Mouse (Mus musculus) lung, embryonic 15.5 days (tissue): Measurements from ENCODE around the gene Pno1. TPM values are rescaled to one million over a fixed set of nuclear protein-coding genes. Genes with fewer than 3 reads are reported as not detected.
"Not testable (repeated sequence)": the region's sequence is repeated elsewhere in the genome, so short reads cannot be mapped to it uniquely, and the experiment has no call there.

Source experiments
- ATAC-seq: fragments of 200-750 bp; cut with Nextera tagmentation; 2 replicates; pipeline ENCODE4 v1.8.0; 2017; ENCODE audit warnings: moderate number of reproducible peaks, borderline replicate concordance; ENCODE audit not compliant: low FRiP score, low TSS enrichment; ENCODE audit errors: extremely low read depth
- H3K27ac ChIP-seq: fragments of 300-500 bp; sonication (generic); 2 replicates; pipeline ENCODE4 v1.5.1; 2015; ENCODE audit warnings: moderate library complexity, mild to moderate bottlenecking, inconsistent platforms
- H3K27me3 ChIP-seq: fragments of 300-500 bp; sonication (generic); 2 replicates; pipeline ENCODE4 v1.6.1; 2015; ENCODE audit warnings: inconsistent platforms
- H3K36me3 ChIP-seq: fragments of 300-500 bp; sonication (generic); 2 replicates; pipeline ENCODE4 v1.6.1; 2015; ENCODE audit warnings: inconsistent platforms
- H3K4me1 ChIP-seq: fragments of 300-500 bp; sonication (generic); 2 replicates; pipeline ENCODE4 v1.6.1; 2015; ENCODE audit warnings: inconsistent platforms
- H3K4me2 ChIP-seq: fragments of 300-500 bp; sonication (generic); 2 replicates; pipeline ENCODE4 v1.6.1; 2015; ENCODE audit warnings: inconsistent platforms, mild to moderate bottlenecking, moderate library complexity
- H3K4me3 ChIP-seq: fragments of 300-500 bp; sonication (generic); 2 replicates; pipeline ENCODE4 v1.5.1; 2015; ENCODE audit warnings: mild to moderate bottlenecking, inconsistent platforms
- H3K9ac ChIP-seq: fragments of 300-500 bp; sonication (generic); 2 replicates; pipeline ENCODE4 v1.6.1; 2015; ENCODE audit warnings: inconsistent platforms
- H3K9me3 ChIP-seq: fragments of 300-500 bp; sonication (generic); 2 replicates; pipeline ENCODE4 v1.6.1; 2016; ENCODE audit warnings: inconsistent platforms
- WGBS: fragments of 180-500 bp; shearing (Covaris S2); methylation state at CpG from one replicate; pipeline ENCODE4 v1.1.7; 2015; 5-methylcytosine and 5-hydroxymethylcytosine counted together
- polyA plus RNA-seq: library from polyadenylated mRNA; unstranded; fragments of >200 nt; fragmentation: Nextera tagmentation; extraction: Ambion mirVana; gene quantifications from 2 replicates; pipeline ENCODE4 v1.2.1, GENCODE M21; 2015

Gene Pno1
- polyA plus RNA-seq: 65.6 and 68.6 TPM in 2 replicates

DNA sequence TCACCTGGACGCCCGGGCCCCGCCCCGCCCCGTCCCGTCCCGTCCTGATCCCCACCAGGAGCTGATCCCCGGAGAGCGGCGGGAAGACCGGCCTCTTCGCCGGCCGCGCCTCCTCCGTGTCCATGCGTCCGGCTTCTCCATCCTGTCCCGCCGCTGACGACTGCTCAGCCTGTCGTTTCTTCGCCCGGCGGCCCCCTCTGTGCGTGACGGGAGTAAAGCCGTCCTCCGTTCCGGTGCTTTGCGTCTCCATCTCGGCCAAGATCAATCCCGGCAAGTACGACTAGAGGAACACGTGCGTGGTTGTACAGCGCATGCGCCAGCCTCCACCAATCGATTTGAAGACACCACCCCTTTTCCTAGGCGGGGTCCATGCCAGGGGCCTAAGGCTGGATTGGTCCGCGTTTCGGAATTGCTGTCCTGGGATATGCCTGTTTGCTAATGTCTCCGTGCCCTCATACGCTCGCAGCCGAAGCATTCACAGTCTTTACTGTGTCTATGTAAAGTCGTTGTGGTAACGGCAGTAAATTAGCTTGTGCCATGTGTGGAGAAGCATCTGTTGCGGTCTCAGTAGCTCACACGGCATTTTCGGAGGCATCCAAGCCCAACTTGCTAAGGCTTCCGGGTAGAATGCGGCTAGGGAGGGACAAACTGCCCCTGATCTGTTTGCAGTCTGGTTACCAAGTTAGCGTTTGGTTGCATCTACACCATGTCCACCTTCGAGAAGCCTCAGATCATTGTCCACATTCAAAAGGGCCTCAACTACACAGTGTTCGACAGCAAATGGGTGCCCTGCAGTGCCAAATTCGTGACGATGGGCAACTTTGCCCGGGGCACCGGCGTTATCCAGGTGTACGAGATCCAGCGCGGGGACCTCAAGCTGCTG lies at the start of gene Pno1:
Gene Pno1, minus strand, starts transcription at position 311 of the 883 bp plus-strand sequence.
- H3K9me3 ChIP-seq: no peaks in the 10 kb centered on the region
- peaks cover 14% of the 10 kb centered on the region; the same call in 1 of the 2 replicates for H3K36me3 ChIP-seq
- H3K9ac ChIP-seq: peak within 1 kb of the TSS; percentile 78
- ATAC-seq: peak; percentile 99
- peak within 1 kb of the TSS; percentile 58 for H3K4me2 ChIP-seq
- peak within 1 kb of the TSS; percentile 84 for H3K27ac ChIP-seq
- WGBS: under 1% methylated on average over 65 of the region's 65 CpGs
- peak within 1 kb of the TSS; percentile 98 for H3K4me3 ChIP-seq
- peaks cover 18% of the 10 kb centered on the region for H3K4me1 ChIP-seq
- no peaks in the 10 kb centered on the region for H3K27me3 ChIP-seq

DNA sequence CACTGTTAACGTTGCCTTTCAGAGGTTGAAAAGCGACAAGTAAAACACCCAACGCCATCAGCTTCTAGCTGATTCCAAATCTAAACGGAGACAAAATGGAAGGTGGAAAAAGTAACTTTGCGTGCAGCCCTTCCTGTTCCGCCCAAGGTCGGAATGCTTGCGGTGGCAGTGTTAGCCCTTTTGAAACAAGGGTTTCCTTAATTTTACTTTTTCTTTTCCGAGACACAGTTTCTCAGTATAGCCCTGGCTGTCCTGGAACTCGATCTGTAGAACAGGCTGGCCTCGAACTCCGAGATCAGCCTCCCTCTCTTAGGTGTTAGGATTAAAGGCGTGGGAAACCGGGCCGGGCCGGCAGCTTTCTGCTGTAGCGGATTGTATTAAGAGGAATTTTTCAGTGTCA lies 46.5 kb upstream of the Pno1 start:
- peak; percentile 27; the same call in 1 of the 2 replicates for ATAC-seq
- Histone ChIP-seq H3K9ac (peak overlapping the region; percentile 88), H3K4me2 (peak overlapping the region; percentile 60), H3K27ac (peak overlapping the region; percentile 79), H3K36me3 (no peaks in the 10 kb centered on the region), H3K27me3 (no peaks in the 10 kb centered on the region), H3K9me3 (no peaks in the 10 kb centered on the region), H3K4me1 (peaks cover 8% of the 10 kb centered on the region), H3K4me3 (peak overlapping the region; percentile 80)
- under 1% methylated on average over 17 of the region's 17 CpGs for WGBS

DNA sequence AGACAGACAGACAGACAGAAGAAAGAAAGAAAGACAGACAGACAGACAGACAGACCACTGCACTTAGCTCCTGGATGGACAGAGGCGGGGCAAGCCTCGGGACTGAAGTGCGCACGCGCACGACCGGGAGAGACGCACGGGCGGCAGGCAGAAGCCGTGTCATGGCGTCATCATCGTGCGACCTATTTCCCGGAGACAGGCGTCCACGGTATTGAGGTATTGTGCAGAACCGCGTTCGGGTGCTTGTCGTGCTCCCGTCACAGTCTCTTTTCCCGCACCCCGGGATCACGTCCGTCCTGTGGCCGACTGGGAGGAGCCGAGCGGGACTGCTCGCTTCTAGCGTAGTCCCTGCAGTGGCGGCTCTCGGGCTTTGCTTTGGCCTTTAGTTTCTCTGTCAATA lies 46.1 kb upstream of the Pno1 start, which contains the start of gene C1d:
Gene C1d, plus strand, starts transcription at position 137 of the 400 bp plus-strand sequence.
- H3K4me3 ChIP-seq: peak within 1 kb of the TSS; percentile 80
- peak within 1 kb of the TSS; percentile 60 for H3K4me2 ChIP-seq
- peak within 1 kb of the TSS; percentile 88 for H3K9ac ChIP-seq
- ATAC-seq: peak; percentile 87
- H3K27ac ChIP-seq: peak within 1 kb of the TSS; percentile 79
- no peaks in the 10 kb centered on the region for H3K27me3 ChIP-seq
- WGBS: 2% methylated on average over 33 of the region's 33 CpGs
- H3K36me3 ChIP-seq: no peaks in the 10 kb centered on the region
- H3K4me1 ChIP-seq: peaks cover 8% of the 10 kb centered on the region
- H3K9me3 ChIP-seq: no peaks in the 10 kb centered on the region

DNA sequence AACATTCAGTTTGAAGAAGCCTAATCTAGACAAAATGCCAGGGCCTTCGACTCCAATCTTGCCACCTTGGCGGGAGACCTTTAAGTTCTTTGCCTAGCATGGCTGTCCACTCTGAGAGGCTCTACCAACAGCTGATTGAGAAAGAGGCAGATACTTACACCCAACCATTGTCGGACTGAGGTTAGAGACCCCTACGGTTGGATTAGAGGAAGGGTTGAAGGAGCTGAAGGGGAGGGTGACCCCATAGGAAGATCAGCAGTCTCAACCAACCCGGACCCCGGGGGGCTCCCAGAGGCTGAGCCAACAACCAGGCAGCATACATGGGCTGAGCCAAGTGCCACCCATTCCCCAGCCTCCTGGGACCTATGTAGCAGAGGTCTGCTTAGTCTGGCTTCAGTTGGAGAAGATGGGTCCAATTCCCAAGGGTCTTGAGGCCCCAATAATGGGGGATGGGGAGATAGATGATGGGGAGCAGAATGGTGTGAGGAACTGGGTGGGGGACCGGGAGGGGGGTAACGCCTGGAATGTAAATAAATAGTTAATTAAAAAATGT lies 45.5 kb upstream of the Pno1 start:
- H3K4me3 ChIP-seq: peak overlapping the region; percentile 80
- H3K4me1 ChIP-seq: peaks cover 8% of the 10 kb centered on the region
- no peaks in the 10 kb centered on the region for H3K9me3 ChIP-seq
- H3K27ac ChIP-seq: no peak overlapping the region
- H3K9ac ChIP-seq: peak overlapping the region; percentile 88; the same call in 1 of the 2 replicates
- peak; percentile 73 for ATAC-seq
- peak overlapping the region; percentile 60 for H3K4me2 ChIP-seq
- H3K36me3 ChIP-seq: no peaks in the 10 kb centered on the region
- H3K27me3 ChIP-seq: no peaks in the 10 kb centered on the region
- 61% methylated on average over 8 of the region's 8 CpGs for WGBS

DNA sequence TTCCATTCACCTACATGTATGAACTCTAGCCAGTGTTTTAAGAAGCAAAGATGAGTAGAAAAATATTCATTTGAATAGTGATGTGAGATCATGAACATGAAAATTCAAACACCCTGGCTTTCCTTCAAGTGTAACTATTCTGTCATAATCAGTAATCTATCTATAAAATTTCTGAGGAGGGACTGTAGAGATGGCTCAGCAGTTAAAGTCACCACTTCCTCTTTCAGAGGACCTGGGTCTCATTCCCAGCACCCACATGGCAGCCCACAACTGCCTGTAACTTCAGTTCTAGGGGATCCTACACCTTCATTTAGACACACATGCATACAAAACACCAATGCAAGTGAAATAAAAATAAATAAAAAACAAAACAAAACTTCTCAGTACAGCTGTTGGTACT lies 37.3 kb upstream of the Pno1 start:
- no peaks in the 10 kb centered on the region for H3K27me3 ChIP-seq
- H3K4me3 ChIP-seq: no peak overlapping the region
- H3K9ac ChIP-seq: no peak overlapping the region
- H3K4me1 ChIP-seq: no peaks in the 10 kb centered on the region
- H3K4me2 ChIP-seq: no peak overlapping the region
- no peak for ATAC-seq
- no peaks in the 10 kb centered on the region for H3K36me3 ChIP-seq
- H3K9me3 ChIP-seq: no peaks in the 10 kb centered on the region
- no peak overlapping the region for H3K27ac ChIP-seq

DNA sequence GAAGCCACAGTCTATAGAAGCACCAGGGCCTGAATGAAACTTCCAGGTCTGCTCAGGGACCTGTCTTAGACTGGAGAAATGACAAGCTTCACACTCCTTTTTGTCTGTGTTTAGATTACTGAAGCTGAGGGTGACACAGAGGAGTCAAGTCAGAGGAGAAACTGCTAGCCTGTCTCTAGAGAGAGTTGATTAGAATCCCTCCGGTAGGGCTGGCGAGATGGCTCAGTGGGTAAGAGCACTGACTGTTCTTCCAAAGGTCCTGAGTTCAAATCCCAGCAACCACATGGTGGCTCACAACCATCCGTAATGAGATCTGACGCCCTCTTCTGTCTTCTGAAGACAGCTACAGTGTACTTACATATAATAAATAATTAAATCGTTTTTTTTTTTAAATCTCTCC lies 27.2 kb upstream of the Pno1 start:
- not testable (repeated sequence) for H3K4me2 ChIP-seq, H3K4me1 ChIP-seq, H3K27ac ChIP-seq, H3K9me3 ChIP-seq, H3K36me3 ChIP-seq, ATAC-seq, H3K9ac ChIP-seq, H3K27me3 ChIP-seq, H3K4me3 ChIP-seq
- 77% methylated on average over 5 of the region's 5 CpGs for WGBS

DNA sequence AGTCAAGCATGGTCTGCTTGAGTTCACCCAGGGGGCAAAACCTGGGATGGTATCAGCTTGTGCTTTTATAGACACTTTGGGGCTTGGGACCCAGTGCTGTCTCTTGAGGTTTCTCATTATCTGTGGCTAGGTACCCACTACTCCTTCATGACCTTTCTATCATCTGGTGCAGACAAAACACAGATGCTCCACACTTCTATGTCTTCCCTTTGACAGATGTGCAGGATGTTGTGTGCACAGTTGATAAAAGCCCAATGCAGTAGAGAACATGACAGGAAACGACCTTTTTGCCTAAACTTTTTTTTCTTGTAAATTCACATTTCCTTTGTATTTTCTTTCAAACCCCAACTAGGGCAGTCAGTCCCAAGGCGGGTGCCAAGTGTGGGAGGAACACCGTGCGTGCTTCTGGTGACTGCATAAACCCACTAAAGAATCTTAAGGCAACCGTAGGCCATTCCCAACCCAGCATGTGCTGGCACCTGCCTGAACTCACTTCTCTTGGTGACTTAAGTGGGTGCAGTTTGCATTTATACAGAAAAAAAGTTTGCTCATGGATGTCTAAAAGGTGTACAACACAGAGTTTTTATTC lies 25.2 kb upstream of the Pno1 start:
- H3K4me1 ChIP-seq: no peaks in the 10 kb centered on the region
- no peak overlapping the region for H3K4me3 ChIP-seq
- no peak overlapping the region for H3K9ac ChIP-seq
- 69% methylated on average over 5 of the region's 5 CpGs for whole genome bisulfite sequencing
- no peak overlapping the region for H3K4me2 ChIP-seq
- ATAC-seq: no peak
- no peak overlapping the region for H3K27ac ChIP-seq
- no peaks in the 10 kb centered on the region for H3K9me3 ChIP-seq
- peaks cover 11% of the 10 kb centered on the region; the same call in 1 of the 2 replicates for H3K36me3 ChIP-seq
- H3K27me3 ChIP-seq: no peaks in the 10 kb centered on the region

DNA sequence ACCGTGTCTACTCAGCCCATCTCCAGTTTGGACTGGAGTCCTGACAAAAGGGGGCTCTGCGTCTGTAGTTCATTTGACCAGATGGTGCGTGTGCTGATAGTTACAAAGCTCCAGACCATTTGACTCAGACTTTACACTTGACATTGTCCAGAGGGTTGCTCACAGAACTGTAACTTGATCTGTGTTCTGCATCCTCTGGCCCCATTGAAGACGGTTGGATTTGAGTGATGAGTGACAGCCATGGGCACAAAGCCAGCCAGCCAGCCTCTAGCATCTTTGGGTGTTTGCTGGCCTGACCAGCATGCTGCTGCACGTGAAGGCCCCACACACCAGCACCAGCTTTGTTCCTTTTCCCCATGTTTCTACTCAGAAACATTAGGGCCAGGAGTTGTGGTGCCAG lies 21.4 kb upstream of the Pno1 start:
- no peaks in the 10 kb centered on the region for H3K27me3 ChIP-seq
- 62% methylated on average over 5 of the region's 5 CpGs for WGBS
- no peaks in the 10 kb centered on the region for H3K9me3 ChIP-seq
- H3K27ac ChIP-seq: no peak overlapping the region
- peaks cover 15% of the 10 kb centered on the region; the same call in 1 of the 2 replicates for H3K36me3 ChIP-seq
- no peak overlapping the region for H3K4me3 ChIP-seq
- no peak overlapping the region for H3K9ac ChIP-seq
- H3K4me1 ChIP-seq: no peaks in the 10 kb centered on the region
- H3K4me2 ChIP-seq: no peak overlapping the region
- no peak for ATAC-seq

DNA sequence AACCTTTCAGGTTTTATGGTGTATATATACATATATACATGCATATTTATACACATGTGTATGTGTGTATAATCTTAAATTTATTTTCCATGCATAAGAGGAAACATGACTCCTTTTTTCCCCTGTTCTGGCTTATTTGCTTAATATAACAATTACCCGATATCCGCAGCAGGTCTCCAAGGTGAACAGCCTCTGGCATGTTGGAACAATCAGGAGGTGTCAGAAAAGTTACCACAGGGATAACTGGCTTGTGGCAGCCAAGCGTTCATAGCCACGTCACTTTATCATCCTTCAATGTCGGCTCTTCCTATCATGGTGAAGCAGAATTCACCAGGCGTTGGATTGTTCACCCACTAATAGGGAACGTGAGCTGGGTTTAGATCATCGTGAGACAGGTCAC lies 9.8 kb upstream of the Pno1 start:
- no peak overlapping the region for H3K27ac ChIP-seq
- H3K27me3 ChIP-seq: no peaks in the 10 kb centered on the region
- ATAC-seq: no peak
- H3K9ac ChIP-seq: no peak overlapping the region
- H3K4me1 ChIP-seq: no peaks in the 10 kb centered on the region
- H3K9me3 ChIP-seq: no peaks in the 10 kb centered on the region
- peaks cover 11% of the 10 kb centered on the region for H3K36me3 ChIP-seq
- no peak overlapping the region for H3K4me3 ChIP-seq
- WGBS: 93% methylated on average over 8 of the region's 8 CpGs
- H3K4me2 ChIP-seq: no peak overlapping the region

DNA sequence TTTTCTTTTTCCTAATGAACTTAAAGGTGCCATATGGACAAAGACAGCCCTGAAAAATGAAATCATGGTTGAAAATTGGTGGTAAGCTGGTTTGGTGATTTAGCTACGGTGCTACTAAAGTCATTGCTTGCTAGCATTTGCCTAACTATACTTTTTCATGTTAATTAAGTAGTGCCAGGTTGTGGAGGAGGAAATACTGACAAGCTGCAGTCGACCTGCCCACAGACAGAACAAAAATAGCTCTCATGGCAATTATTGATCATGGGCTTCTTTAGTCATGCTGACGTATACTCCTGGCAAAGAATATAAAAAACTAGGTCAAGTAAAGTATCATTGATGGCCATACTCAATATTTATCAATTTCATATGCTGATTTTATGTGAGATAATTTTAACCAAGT lies 4.1 kb upstream of the Pno1 start:
- WGBS: 83% methylated on average over 3 of the region's 3 CpGs
- H3K4me2 ChIP-seq: no peak overlapping the region
- no peak overlapping the region for H3K27ac ChIP-seq
- peaks cover 14% of the 10 kb centered on the region for H3K4me1 ChIP-seq
- no peak for ATAC-seq
- no peaks in the 10 kb centered on the region for H3K27me3 ChIP-seq
- no peaks in the 10 kb centered on the region for H3K9me3 ChIP-seq
- H3K4me3 ChIP-seq: no peak overlapping the region
- no peaks in the 10 kb centered on the region for H3K36me3 ChIP-seq
- H3K9ac ChIP-seq: no peak overlapping the region

DNA sequence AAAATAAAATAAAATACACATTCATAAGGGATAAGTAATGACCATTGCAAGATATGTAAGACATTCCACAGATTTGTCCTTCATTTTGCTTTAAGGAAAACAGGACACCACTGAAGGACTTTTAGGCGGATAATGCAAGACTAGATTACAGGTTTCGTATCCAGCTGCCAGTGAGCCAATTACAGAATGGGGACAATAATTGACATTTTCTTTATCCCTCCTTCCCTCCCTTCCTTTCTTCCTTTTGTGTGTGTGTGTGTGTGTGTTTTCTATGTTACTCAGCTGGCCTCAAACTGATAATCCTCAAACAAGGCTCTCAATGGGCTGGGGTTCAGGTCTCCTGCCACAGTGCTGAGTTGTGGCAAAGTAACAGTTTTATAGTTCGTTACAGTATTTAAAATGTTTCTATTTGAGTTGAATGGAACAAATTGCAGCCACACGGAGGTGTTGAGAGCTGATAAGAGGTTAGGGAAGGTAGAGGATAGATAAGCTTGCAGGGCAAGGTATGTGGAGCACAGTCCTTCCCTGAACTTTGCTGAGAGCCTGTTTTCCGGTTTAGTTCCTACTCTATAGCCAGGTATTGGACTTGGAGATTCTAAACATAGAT lies 1.6 kb upstream of the Pno1 start:
- Histone ChIP-seq H3K27me3 (no peaks in the 10 kb centered on the region), H3K9me3 (no peaks in the 10 kb centered on the region), H3K27ac (no peak overlapping the region), H3K4me1 (peaks cover 18% of the 10 kb centered on the region), H3K9ac (no peak overlapping the region), H3K4me2 (peak overlapping the region; percentile 58), H3K36me3 (peaks cover 11% of the 10 kb centered on the region; the same call in 1 of the 2 replicates), H3K4me3 (peak overlapping the region; percentile 98)
- whole genome bisulfite sequencing: 54% methylated on average over 5 of the region's 5 CpGs
- no peak for ATAC-seq
